Mouse (Mus musculus) testis, adult 2 months (tissue): ENCODE results near the gene Pcsk5.

ENCODE experiments used
- CTCF ChIP-seq: fragments of 200-500 bp; IDR thresholded peaks from 2 replicates; pipeline ENCODE4 v1.5.1; 2012; ENCODE audit warnings: low read depth, mild to moderate bottlenecking, inconsistent platforms, low read length, moderate library complexity; ENCODE audit not compliant: control insufficient read depth, insufficient read depth, insufficient replicate concordance
- POLR2A ChIP-seq: fragments of 200-500 bp; IDR thresholded peaks from 2 replicates; pipeline ENCODE4 v1.6.1; 2012; ENCODE audit warnings: low read depth, mild to moderate bottlenecking, inconsistent platforms, low read length, moderate library complexity; ENCODE audit not compliant: control insufficient read depth

GRCm38 (mm10) chr19:17873755-17874154 lies 36.3 kb upstream of the Pcsk5 start:
- TF ChIP-seq CTCF (no peak), POLR2A (no peak)
